Mouse (Mus musculus): ENCODE results near the gene Dag1. TPM values are rescaled to one million over a fixed set of nuclear protein-coding genes. Genes with fewer than 3 reads are reported as not detected.
A peak's percentile ranks its signal among the peaks of the same experiment; 100 is the strongest.

Gene Dag1
- total RNA-seq, 1 experiment: 134 TPM

DNA sequence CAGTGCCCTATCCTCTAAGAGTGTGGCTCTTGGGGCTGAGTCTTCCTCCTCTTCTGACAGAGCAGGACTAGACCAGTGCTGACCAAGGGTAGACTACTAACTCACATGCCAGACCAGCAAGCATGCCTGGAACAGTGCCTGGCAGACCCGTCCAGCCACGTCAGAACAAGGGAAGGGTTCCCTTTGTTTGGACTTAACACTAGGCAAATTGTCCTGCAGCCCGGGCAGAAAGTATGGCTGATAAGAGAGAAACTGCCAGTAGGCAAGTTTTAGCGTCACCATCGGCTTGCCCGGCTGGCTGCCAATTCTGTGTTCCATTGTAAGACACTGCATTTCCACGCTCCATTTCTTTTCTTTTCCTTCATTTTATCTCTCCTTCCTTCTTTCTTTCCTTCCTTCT is 3.9 kb upstream of the Dag1 start:
- Histone ChIP-seq H3K27ac (ENCODE audit: insufficient read depth, low read depth, low read length, poor library complexity, severe bottlenecking) (no peak overlapping the region), H3K9ac (ENCODE audit: insufficient read depth, low read depth, low read length, poor library complexity, severe bottlenecking) (no peak overlapping the region), H3K9me3 (ENCODE audit: control insufficient read depth, insufficient read depth, low read depth, low read length) (no peaks in the 10 kb centered on the region), H3K4me1 (ENCODE audit: control insufficient read depth in 2 of 2, insufficient read depth in 2 of 2, low read length in 2 of 2, poor library complexity in 1 of 2) (peaks cover 2 to 23% of the 10 kb centered on the region in 2 experiments; a peak in 3 of 4 replicates), H3K4me3 (ENCODE audit: insufficient read depth in 1 of 2, low read depth in 1 of 2, low read length in 2 of 2, poor library complexity in 1 of 2, severe bottlenecking in 1 of 2) (no peak overlapping the region), H3K36me3 (ENCODE audit: control insufficient read depth, insufficient read depth, low read length, poor library complexity, severe bottlenecking) (no peaks in the 10 kb centered on the region)
- DNase-seq (ENCODE audit: low read depth, low spot score): no peak
- no peak for TF ChIP-seq CHD2 (IDR thresholded peaks at IDR 0.05; ENCODE audit: low read depth, low read length)
- TF ChIP-seq ZC3H11A (IDR thresholded peaks at IDR 0.05; ENCODE audit: borderline replicate concordance, low read depth, low read length): no peak
- no peak for TF ChIP-seq ZNF384 (IDR thresholded peaks at IDR 0.05; ENCODE audit: low read depth, low read length)
- no peak for TF ChIP-seq HCFC1 (IDR thresholded peaks at IDR 0.05; ENCODE audit: borderline replicate concordance, insufficient read depth, low read length)
- TF ChIP-seq MAFK (IDR thresholded peaks at IDR 0.05; ENCODE audit: insufficient read depth, low read depth, low read length): no peak
- in situ Hi-C loops (cut with MboI; ENCODE audit: low sequenced_read_pairs in 2 of 2, unreplicated experiment in 2 of 2): no loop called here

DNA sequence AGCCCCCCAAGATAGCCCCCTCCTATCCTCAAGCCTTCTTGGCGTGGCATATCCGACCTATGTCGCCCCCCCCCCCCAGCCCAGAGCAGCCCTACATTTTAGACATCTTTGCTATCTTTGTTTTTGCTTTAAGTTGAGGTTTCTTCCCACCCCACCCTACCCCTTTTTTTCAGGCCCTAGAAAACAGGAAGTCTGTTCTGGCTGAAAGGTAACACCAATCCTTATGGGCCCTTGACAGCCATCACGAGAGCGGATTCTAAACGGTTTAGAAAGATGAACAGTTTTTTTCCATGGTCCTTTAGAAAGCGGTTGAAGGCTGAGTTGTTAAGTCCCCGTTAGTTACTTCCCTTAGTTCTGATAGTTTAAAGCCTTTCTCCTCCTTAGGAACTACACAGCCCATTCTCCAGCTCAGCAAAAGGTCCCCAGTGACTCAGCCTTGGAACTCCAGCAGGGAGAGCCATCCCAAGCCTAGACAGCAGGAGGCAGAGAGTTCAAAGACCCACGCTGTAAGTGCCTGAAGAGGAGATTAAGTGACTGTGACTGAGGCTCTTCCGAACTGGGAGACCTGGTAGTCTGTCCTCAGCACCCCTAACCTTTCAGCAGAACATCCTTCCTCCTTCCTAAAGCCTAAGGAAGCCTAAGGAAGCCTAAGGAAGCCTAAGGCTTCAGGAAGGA is 2.6 kb upstream of the Dag1 start:
- TF ChIP-seq MAFK (IDR thresholded peaks at IDR 0.05; ENCODE audit: insufficient read depth, low read depth, low read length) (peak; percentile 19; the same call in 1 of the 2 replicates), CHD2 (IDR thresholded peaks at IDR 0.05; ENCODE audit: low read depth, low read length) (no peak)
- peak overlapping the region; percentile 95 for H3K27ac ChIP-seq (ENCODE audit: insufficient read depth, low read depth, low read length, poor library complexity, severe bottlenecking)

DNA sequence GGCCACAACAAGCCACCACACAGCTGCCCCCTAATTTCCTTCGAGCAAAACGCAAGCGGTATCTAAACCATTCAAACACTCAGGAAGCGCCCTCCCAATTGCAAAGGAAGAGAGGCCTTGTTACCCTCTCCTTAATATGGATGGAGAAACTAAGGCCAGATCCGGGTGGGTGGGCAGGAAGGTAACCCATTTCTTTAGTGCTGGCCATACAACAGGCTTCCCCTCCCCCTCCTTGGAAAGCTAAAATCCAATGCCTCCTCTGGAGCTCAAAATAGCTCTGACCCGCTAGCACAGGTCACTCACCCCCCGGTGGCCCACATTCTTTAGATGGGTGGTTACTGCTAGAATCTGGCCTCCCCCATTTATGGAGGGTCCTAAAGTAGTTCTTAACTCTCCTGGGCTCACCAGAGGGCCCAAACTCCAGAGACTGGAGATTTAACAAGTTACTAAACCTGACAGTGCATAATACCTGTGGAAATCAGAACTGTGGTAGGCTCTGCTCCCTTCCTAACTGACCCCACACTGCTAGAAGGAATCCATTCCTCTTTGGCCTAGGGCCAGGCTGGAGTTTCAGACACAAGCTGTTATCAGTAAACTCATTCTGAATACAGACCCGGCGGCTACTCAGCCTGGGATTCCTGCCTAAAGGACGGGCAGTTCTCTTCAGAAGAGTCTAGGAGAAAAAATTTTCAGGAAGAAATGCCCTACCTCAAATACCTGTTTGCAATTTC is 598 bp upstream of the Dag1 start:
- 0 out of 2 replicates have a peak, but pooled peaks cover 3% of the 10 kb centered on the region for H3K36me3 ChIP-seq (ENCODE audit: control insufficient read depth, insufficient read depth, low read length, poor library complexity, severe bottlenecking)
- DNase-seq (ENCODE audit: low read depth, low spot score): no peak
- H3K4me3 ChIP-seq (ENCODE audit: insufficient read depth in 1 of 2, low read depth in 1 of 2, low read length in 2 of 2, poor library complexity in 1 of 2, severe bottlenecking in 1 of 2): peak overlapping the region; percentile 68 to 83
- peak overlapping the region; percentile 98 for H3K27ac ChIP-seq (ENCODE audit: insufficient read depth, low read depth, low read length, poor library complexity, severe bottlenecking)
- peaks cover 8 to 25% of the 10 kb centered on the region in 2 experiments; a peak in 3 of 4 replicates for H3K4me1 ChIP-seq (ENCODE audit: control insufficient read depth in 2 of 2, insufficient read depth in 2 of 2, low read length in 2 of 2, poor library complexity in 1 of 2)
- no peak for TF ChIP-seq CHD2 (IDR thresholded peaks at IDR 0.05; ENCODE audit: low read depth, low read length)
- no peak for TF ChIP-seq ZC3H11A (IDR thresholded peaks at IDR 0.05; ENCODE audit: borderline replicate concordance, low read depth, low read length)
- no peak for TF ChIP-seq HCFC1 (IDR thresholded peaks at IDR 0.05; ENCODE audit: borderline replicate concordance, insufficient read depth, low read length)
- no peak for TF ChIP-seq MAFK (IDR thresholded peaks at IDR 0.05; ENCODE audit: insufficient read depth, low read depth, low read length)
- TF ChIP-seq ZNF384 (IDR thresholded peaks at IDR 0.05; ENCODE audit: low read depth, low read length): no peak
- in situ Hi-C loops (cut with MboI; ENCODE audit: low sequenced_read_pairs in 2 of 2, unreplicated experiment in 2 of 2): no loop called here
- no peaks in the 10 kb centered on the region for H3K9me3 ChIP-seq (ENCODE audit: control insufficient read depth, insufficient read depth, low read depth, low read length)
- peak overlapping the region; percentile 57 for H3K9ac ChIP-seq (ENCODE audit: insufficient read depth, low read depth, low read length, poor library complexity, severe bottlenecking)

More for the DNA sequence above, 2.6 kb upstream of the Dag1 start:
- no peaks in the 10 kb centered on the region for H3K9me3 ChIP-seq (ENCODE audit: control insufficient read depth, insufficient read depth, low read depth, low read length)
- in situ Hi-C loops (cut with MboI; ENCODE audit: low sequenced_read_pairs in 2 of 2, unreplicated experiment in 2 of 2): no loop called here
- H3K4me3 ChIP-seq (ENCODE audit: insufficient read depth in 1 of 2, low read depth in 1 of 2, low read length in 2 of 2, poor library complexity in 1 of 2, severe bottlenecking in 1 of 2): no peak overlapping the region
- peaks cover 8 to 20% of the 10 kb centered on the region in 2 experiments; a peak in 3 of 4 replicates for H3K4me1 ChIP-seq (ENCODE audit: control insufficient read depth in 2 of 2, insufficient read depth in 2 of 2, low read length in 2 of 2, poor library complexity in 1 of 2)
- peak; percentile 44 for DNase-seq (ENCODE audit: low read depth, low spot score)
- H3K9ac ChIP-seq (ENCODE audit: insufficient read depth, low read depth, low read length, poor library complexity, severe bottlenecking): peak overlapping the region; percentile 56; the same call in 1 of the 2 replicates
- no peaks in the 10 kb centered on the region for H3K36me3 ChIP-seq (ENCODE audit: control insufficient read depth, insufficient read depth, low read length, poor library complexity, severe bottlenecking)

DNA sequence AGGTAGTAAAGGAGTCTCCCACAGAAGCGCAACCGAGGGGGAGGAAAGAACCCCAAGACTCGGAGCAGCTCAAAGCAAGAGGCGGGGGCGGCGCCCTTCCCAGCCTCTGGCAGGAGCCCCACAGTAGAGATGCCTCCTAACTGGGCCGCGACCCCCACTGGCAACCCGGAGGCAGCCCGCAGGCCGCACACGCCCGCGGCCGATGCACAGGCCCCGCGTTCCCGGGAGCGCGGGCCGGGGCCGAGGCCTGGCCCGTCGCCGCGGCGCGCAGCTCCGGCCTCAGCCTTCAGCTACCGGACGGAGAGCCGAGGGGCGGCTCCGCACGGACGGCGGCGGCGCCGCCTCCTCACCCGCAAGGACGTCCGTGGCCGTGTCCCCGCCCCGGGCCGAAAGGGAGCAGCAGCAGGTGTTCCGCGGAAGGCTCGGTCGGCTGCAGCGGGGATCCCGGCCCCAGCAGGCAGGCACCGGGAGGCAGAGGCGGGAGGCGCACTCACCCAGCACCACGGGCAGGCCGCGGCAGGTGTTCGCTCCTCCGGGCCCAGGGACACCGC is 552 bp downstream of the Dag1 start:
- peak overlapping the region; percentile 92 for H3K9ac ChIP-seq (ENCODE audit: insufficient read depth, low read depth, low read length, poor library complexity, severe bottlenecking)
- no peak for DNase-seq (ENCODE audit: low read depth, low spot score)
- H3K9me3 ChIP-seq (ENCODE audit: control insufficient read depth, insufficient read depth, low read depth, low read length): no peaks in the 10 kb centered on the region
- H3K4me1 ChIP-seq (ENCODE audit: control insufficient read depth in 2 of 2, insufficient read depth in 2 of 2, low read length in 2 of 2, poor library complexity in 1 of 2): peaks cover 8 to 19% of the 10 kb centered on the region in 2 experiments; a peak in 3 of 4 replicates
- in situ Hi-C loops (cut with MboI; ENCODE audit: low sequenced_read_pairs in 2 of 2, unreplicated experiment in 2 of 2): no loop called here
- TF ChIP-seq MAFK (IDR thresholded peaks at IDR 0.05; ENCODE audit: insufficient read depth, low read depth, low read length): no peak
- TF ChIP-seq HCFC1 (IDR thresholded peaks at IDR 0.05; ENCODE audit: borderline replicate concordance, insufficient read depth, low read length): no peak
- TF ChIP-seq ZNF384 (IDR thresholded peaks at IDR 0.05; ENCODE audit: low read depth, low read length): no peak
- no peak for TF ChIP-seq ZC3H11A (IDR thresholded peaks at IDR 0.05; ENCODE audit: borderline replicate concordance, low read depth, low read length)
- no peak for TF ChIP-seq CHD2 (IDR thresholded peaks at IDR 0.05; ENCODE audit: low read depth, low read length)
- peak overlapping the region; percentile 89 for H3K27ac ChIP-seq (ENCODE audit: insufficient read depth, low read depth, low read length, poor library complexity, severe bottlenecking)
- peak overlapping the region; percentile 83 to 91 for H3K4me3 ChIP-seq (ENCODE audit: insufficient read depth in 1 of 2, low read depth in 1 of 2, low read length in 2 of 2, poor library complexity in 1 of 2, severe bottlenecking in 1 of 2)
- H3K36me3 ChIP-seq (ENCODE audit: control insufficient read depth, insufficient read depth, low read length, poor library complexity, severe bottlenecking): 0 out of 2 replicates have a peak, but pooled peaks cover 3% of the 10 kb centered on the region

Measured in ES-E14 (cell line).